Mouse (Mus musculus) midbrain, embryonic 15.5 days (tissue): ENCODE results near the gene Gpatch8. TPM values are rescaled to one million over a fixed set of nuclear protein-coding genes. Genes with fewer than 3 reads are reported as not detected.

Source experiments
- ATAC-seq: fragments of 200-750 bp; cut with Nextera tagmentation; replicated peaks from 2 replicates; pipeline ENCODE4 v1.8.0; 2017; ENCODE audit warnings: moderate TSS enrichment
- H3K27ac ChIP-seq: fragments of 300-500 bp; sonication (generic); 2 replicates; pipeline ENCODE4 v1.5.1; 2015; ENCODE audit warnings: mild to moderate bottlenecking, inconsistent platforms
- H3K27me3 ChIP-seq: fragments of 300-500 bp; sonication (generic); replicated peaks from 2 replicates; pipeline ENCODE4 v1.6.1; 2015; ENCODE audit warnings: inconsistent platforms
- H3K36me3 ChIP-seq: fragments of 300-500 bp; sonication (generic); replicated peaks from 2 replicates; pipeline ENCODE4 v1.6.1; 2015; ENCODE audit warnings: inconsistent platforms
- H3K4me1 ChIP-seq: fragments of 300-500 bp; sonication (generic); 2 replicates; pipeline ENCODE4 v1.6.1; 2015; ENCODE audit warnings: inconsistent platforms
- H3K4me2 ChIP-seq: fragments of 300-500 bp; sonication (generic); 2 replicates; pipeline ENCODE4 v1.6.1; 2015; ENCODE audit warnings: inconsistent platforms, mild to moderate bottlenecking, moderate library complexity
- H3K4me3 ChIP-seq: fragments of 300-500 bp; sonication (generic); 2 replicates; pipeline ENCODE4 v1.5.1; 2015; ENCODE audit warnings: mild to moderate bottlenecking, inconsistent platforms
- H3K9ac ChIP-seq: fragments of 300-500 bp; sonication (generic); 2 replicates; pipeline ENCODE4 v1.6.1; 2015; ENCODE audit warnings: mild to moderate bottlenecking, inconsistent platforms
- H3K9me3 ChIP-seq: fragments of 300-500 bp; sonication (generic); 2 replicates; pipeline ENCODE4 v1.6.1; 2016; ENCODE audit warnings: inconsistent platforms
- WGBS: fragments of 180-500 bp; shearing (Covaris S2); methylation state at CpG from one replicate; pipeline ENCODE4 v1.1.7; 2015; ENCODE audit warnings: mixed read lengths; 5-methylcytosine and 5-hydroxymethylcytosine counted together
- polyA plus RNA-seq: library from polyadenylated mRNA; unstranded; fragments of >200 nt; fragmentation: Nextera tagmentation; extraction: Ambion mirVana; gene quantifications from 2 replicates; pipeline ENCODE4 v1.2.1, GENCODE M21; 2015

Gene Gpatch8
- polyA plus RNA-seq: 72.7 and 76.4 TPM in 2 replicates

DNA sequence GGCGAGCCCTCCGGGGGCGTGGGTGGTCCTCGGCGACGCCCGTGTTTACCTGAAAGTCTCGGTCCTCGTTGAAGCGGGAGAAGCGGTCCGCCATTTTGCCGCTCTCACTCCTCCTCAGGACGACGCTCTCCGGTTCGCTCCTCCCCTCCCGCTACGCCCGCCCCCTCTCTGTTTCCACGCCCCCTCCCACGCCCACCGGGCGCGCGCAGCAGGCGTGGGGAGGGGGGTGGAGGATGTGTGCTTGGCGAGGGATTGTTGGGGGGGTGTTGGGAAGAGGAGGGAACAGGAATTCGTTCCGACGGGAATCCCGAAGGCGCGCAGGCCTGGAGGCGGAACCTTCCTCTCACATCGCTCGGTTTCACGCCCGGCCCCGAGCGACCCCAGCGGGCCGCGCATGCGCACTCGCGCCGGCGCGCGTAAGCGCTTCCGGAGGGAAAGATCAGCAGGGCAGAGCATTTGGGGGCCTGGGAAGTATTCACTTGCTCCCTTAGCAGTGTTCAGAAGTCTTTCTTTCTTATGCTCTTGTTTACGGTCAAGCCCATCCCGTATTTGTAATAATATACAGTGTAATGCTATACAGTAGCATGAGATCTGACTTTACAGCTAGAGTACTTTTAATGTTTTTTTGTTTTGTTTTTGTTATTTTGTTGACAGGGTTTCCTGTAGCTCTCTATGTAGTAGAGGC lies at the start of gene Gpatch8:
Gene Gpatch8 (minus strand): TSS at position 362 of the 685 bp plus-strand sequence.
- H3K9me3 ChIP-seq: no peaks in the 10 kb centered on the region
- peak; percentile 96 for ATAC-seq
- H3K36me3 ChIP-seq: no peaks in the 10 kb centered on the region
- H3K4me2 ChIP-seq: peak within 1 kb of the TSS; percentile 68
- peaks cover 25% of the 10 kb centered on the region for H3K4me1 ChIP-seq
- H3K4me3 ChIP-seq: peak within 1 kb of the TSS; percentile 91
- no peaks in the 10 kb centered on the region for H3K27me3 ChIP-seq
- H3K27ac ChIP-seq: peak within 1 kb of the TSS; percentile 96
- 1% methylated on average over 41 of the region's 55 CpGs for WGBS
- peak within 1 kb of the TSS; percentile 96 for H3K9ac ChIP-seq

DNA sequence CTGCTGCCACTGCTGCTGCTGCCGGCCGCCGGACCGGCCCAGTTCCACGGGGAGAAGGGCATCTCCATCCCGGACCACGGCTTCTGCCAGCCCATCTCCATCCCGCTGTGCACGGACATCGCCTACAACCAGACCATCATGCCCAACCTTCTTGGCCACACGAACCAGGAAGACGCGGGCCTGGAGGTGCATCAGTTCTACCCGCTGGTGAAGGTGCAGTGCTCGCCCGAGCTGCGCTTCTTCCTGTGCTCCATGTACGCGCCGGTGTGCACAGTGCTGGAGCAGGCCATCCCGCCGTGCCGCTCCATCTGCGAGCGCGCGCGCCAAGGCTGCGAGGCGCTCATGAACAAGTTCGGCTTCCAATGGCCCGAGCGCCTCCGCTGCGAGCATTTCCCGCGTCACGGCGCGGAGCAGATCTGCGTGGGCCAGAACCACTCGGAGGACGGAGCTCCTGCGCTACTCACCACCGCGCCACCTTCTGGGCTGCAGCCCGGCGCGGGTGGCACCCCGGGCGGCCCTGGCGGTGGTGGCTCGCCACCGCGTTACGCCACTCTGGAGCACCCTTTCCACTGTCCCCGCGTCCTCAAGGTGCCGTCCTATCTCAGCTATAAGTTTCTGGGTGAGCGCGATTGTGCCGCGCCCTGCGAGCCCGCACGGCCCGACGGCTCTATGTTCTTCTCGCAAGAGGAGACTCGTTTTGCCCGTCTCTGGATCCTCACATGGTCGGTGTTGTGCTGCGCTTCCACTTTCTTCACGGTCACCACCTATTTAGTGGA lies 48.8 kb upstream of the Gpatch8 start:
- Histone ChIP-seq H3K9me3 (no peaks in the 10 kb centered on the region), H3K36me3 (no peaks in the 10 kb centered on the region), H3K4me1 (peaks cover 47% of the 10 kb centered on the region), H3K4me3 (peak overlapping the region; percentile 66), H3K27ac (peak overlapping the region; percentile 82), H3K4me2 (peak overlapping the region; percentile 97), H3K9ac (peak overlapping the region; percentile 52), H3K27me3 (peaks cover 7% of the 10 kb centered on the region; the same call in 1 of the 2 replicates)
- under 1% methylated on average over 74 of the region's 74 CpGs for WGBS
- peak; percentile 65 for ATAC-seq

DNA sequence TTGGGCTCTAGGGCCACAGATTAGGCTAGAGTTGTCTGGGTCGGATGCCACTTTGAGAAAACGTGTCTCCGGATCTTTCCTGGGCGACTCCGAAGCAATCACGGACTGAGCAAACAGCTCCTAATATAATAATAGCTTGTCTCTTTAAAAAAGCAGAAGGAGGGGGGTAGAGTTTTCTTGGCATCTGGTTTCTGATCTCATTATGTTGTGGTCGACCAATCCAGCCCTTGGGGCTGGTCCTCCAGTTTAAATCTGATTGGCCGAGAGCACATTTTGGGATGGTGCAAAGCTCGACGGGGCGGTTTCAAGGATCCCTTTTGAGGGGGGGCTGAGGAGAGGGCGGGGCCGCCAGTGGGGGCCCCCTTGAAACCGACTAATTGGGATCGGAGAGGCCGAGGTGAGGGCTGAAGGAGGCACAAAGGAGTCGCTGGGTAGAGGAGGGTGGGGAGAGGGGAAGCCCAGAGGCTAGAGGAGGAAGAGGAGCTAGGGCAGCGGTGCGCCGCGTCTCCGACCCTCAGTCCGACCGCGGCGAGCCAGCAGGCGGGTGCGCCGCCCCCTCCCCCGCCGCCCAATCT lies 47.9 kb upstream of the Gpatch8 start, which contains the start of gene Fzd2:
Gene Fzd2 (plus strand): TSS at position 387 of the 575 bp plus-strand sequence.
- Histone ChIP-seq H3K27me3 (0 out of 2 replicates have a peak, but pooled peaks cover 7% of the 10 kb centered on the region), H3K4me1 (peaks cover 45% of the 10 kb centered on the region), H3K9me3 (no peaks in the 10 kb centered on the region), H3K4me3 (peak within 1 kb of the TSS; percentile 66), H3K9ac (peak within 1 kb of the TSS; percentile 52), H3K4me2 (peak within 1 kb of the TSS; percentile 97), H3K36me3 (no peaks in the 10 kb centered on the region), H3K27ac (peak within 1 kb of the TSS; percentile 82)
- ATAC-seq: peak; percentile 94
- under 1% methylated on average over 31 of the region's 31 CpGs for WGBS

DNA sequence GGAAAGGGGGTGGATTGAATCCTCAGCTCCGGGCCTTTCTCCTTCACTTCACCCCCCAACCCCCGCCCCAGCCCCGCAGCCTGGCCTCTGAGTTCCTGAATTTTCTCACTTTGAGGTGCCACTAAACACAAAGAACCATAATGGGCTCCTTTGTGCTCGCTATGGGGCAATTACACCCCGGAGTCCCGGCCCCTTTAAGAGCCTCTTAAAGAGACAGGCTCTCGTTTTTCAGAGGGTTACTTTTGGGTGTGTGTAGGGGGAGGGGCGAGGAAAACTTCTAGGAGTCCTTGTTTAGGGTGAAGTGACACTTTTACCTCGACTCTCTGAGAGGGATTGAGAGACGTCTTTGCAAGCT lies 47.3 kb upstream of the Gpatch8 start:
- Histone ChIP-seq H3K4me2 (peak overlapping the region; percentile 97), H3K27me3 (0 out of 2 replicates have a peak, but pooled peaks cover 7% of the 10 kb centered on the region), H3K9ac (peak overlapping the region; percentile 16), H3K9me3 (no peaks in the 10 kb centered on the region), H3K4me1 (peaks cover 43% of the 10 kb centered on the region), H3K36me3 (no peaks in the 10 kb centered on the region), H3K27ac (peak overlapping the region; percentile 82), H3K4me3 (peak overlapping the region; percentile 66)
- no peak; the same call in 1 of the 2 replicates for ATAC-seq
- under 1% methylated on average over 10 of the region's 10 CpGs for WGBS

DNA sequence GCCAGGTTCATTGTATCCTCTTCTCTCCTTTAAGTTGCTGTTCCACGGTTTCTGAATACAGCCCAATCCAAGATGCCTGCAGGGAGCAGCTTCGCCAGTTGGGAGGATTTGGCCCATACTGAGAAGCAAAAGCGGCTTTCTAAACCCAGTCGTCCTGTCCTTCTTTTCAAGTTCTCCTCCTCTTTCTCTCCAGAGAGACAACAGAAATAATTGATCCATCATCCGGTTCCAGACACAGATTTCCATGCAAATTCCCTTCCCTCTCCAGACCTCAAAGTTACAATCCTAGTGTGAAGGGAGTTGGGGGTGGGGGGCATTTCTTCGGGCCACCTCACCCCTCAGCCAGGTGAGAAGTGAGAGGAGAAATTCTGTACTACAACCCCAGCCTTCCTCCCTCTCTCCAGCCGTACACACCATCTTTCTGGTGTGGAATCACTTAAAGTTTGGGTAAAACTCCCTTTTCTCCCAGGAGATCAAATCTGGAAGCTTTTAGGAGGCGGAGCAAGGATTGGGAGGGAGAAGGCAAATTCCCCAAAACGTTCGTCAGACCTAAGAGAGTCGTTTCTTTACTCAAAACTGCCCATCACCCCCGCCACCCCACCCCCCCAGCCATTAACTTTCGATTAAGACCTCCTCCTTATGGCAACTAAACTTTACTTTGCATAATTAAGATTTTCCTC lies 46.8 kb upstream of the Gpatch8 start:
- H3K36me3 ChIP-seq: no peaks in the 10 kb centered on the region
- H3K4me2 ChIP-seq: peak overlapping the region; percentile 97
- 0 out of 2 replicates have a peak, but pooled peaks cover 7% of the 10 kb centered on the region for H3K27me3 ChIP-seq
- WGBS: 4% methylated on average over 13 of the region's 13 CpGs
- peak overlapping the region; percentile 16; the same call in 1 of the 2 replicates for H3K9ac ChIP-seq
- H3K9me3 ChIP-seq: no peaks in the 10 kb centered on the region
- peak overlapping the region; percentile 66 for H3K4me3 ChIP-seq
- ATAC-seq: no peak
- H3K27ac ChIP-seq: peak overlapping the region; percentile 82
- peaks cover 41% of the 10 kb centered on the region for H3K4me1 ChIP-seq

DNA sequence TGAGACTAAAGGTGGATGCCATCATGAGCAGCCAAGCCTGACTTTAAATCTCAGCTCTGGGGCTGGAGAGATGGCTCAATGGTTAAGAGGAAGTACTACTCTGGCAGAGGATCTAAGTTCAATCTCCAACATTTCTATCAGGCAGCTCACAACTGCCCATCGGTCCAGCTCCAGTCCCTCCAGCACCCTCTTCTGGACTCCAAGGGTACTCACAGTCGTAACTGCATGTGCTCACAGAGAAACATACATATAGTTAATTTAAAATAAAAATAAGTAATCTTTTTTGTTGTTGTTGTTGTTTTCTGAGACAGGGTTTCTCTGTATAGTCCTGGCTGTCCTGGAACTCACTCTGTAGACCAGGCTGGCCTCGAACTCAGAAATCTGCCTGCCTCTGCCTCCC lies 43.7 kb upstream of the Gpatch8 start:
- Histone ChIP-seq H3K9me3 (no peaks in the 10 kb centered on the region), H3K27ac (no peak overlapping the region), H3K36me3 (no peaks in the 10 kb centered on the region), H3K4me2 (no peak overlapping the region), H3K27me3 (no peaks in the 10 kb centered on the region), H3K4me1 (peaks cover 21% of the 10 kb centered on the region), H3K9ac (no peak overlapping the region), H3K4me3 (no peak overlapping the region)
- ATAC-seq: no peak
- WGBS: 86% methylated on average over 3 of the region's 3 CpGs

DNA sequence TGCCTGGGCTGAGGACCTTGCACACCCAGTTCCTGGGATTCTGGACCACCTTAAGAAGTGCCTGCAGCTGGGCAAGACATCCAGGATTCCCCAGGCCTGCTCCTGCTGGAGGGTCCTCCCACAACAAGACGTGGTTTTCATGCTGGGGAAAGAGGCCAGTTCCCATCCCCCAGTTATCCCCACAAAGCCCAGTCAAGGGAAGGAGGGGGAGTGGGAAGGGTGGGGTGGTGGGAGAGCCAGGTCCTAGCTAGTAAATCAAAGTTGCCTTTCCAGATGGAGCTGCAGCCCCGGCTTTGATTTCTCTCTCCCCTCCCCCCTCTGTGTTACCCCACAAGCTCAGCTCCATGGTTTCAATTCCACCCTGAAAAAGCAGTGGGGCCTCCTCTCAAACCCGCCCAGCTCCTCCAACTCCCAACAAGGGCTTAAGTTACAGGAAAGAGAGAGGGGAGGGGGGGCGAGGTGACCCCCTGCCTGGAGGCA lies 39.2 kb upstream of the Gpatch8 start:
- Histone ChIP-seq H3K9me3 (no peaks in the 10 kb centered on the region), H3K36me3 (no peaks in the 10 kb centered on the region), H3K27ac (no peak overlapping the region), H3K27me3 (no peaks in the 10 kb centered on the region), H3K4me3 (no peak overlapping the region), H3K4me2 (no peak overlapping the region), H3K9ac (no peak overlapping the region), H3K4me1 (0 out of 2 replicates have a peak, but pooled peaks cover 4% of the 10 kb centered on the region)
- no peak for ATAC-seq
- WGBS: 0% methylated on average over 4 of the region's 4 CpGs

DNA sequence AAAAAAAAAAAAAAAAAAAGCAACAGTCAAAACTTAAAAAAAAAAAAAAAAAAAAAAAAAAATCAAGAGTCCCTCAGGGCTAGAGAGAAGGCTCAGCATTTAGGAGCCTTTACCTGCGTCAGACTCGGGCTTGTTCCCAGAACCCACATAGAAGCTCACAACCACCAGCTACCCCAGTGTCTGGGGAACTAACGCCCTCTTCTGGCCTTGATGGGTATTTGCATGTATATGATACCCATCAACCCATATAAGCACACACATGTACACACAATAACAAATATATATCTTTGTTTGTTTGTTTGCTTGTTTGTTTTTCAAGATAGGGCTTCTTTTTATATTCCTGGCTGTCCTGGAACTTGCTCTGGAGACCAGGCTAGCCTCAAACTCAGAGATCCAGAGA lies 31.4 kb upstream of the Gpatch8 start:
- Histone ChIP-seq H3K9me3 (no peaks in the 10 kb centered on the region), H3K27ac (no peak overlapping the region), H3K9ac (no peak overlapping the region), H3K27me3 (no peaks in the 10 kb centered on the region; the same call in 1 of the 2 replicates), H3K4me3 (no peak overlapping the region), H3K4me1 (0 out of 2 replicates have a peak, but pooled peaks cover under 1% of the 10 kb centered on the region), H3K36me3 (no peaks in the 10 kb centered on the region), H3K4me2 (no peak overlapping the region)
- ATAC-seq: no peak
- WGBS: 77% methylated on average over 3 of the region's 3 CpGs

DNA sequence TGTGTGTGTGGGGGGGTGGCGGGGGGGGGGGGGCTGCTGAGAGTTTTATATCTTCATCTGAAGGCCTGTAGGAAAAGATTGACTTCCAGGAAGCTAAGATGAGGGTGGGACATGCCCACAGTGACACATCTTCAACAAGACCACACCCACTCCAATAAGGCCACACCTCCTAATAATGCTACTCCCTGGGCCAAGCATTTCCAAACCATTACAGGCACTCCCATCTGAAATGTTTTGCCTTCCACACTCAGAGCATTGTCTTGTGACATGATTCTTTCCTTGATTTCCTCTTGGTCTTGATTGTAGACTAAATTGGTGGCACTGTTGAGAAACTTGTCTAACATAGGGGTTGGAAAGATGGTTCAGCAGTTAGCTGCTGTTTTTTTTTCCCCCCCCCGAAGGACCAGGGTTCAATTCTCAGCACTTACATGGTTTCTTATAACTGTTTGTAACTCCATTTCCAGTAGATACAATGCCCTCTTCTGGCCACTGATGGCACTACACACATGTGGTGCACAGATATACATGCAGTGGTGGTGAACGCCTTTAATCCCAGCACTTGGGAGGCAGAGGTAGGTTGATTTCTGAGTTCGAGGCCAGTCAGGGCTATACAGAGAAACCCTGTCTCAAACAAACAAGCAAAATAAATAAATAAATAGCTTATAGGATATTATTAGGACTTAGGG lies 30.4 kb upstream of the Gpatch8 start:
- no peaks in the 10 kb centered on the region for H3K9me3 ChIP-seq
- H3K9ac ChIP-seq: no peak overlapping the region
- H3K27ac ChIP-seq: no peak overlapping the region
- no peaks in the 10 kb centered on the region; the same call in 1 of the 2 replicates for H3K27me3 ChIP-seq
- no peak overlapping the region for H3K4me2 ChIP-seq
- peaks cover 8% of the 10 kb centered on the region for H3K4me1 ChIP-seq
- WGBS: 99% methylated on average over 3 of the region's 4 CpGs
- H3K36me3 ChIP-seq: no peaks in the 10 kb centered on the region
- ATAC-seq: no peak
- no peak overlapping the region for H3K4me3 ChIP-seq

DNA sequence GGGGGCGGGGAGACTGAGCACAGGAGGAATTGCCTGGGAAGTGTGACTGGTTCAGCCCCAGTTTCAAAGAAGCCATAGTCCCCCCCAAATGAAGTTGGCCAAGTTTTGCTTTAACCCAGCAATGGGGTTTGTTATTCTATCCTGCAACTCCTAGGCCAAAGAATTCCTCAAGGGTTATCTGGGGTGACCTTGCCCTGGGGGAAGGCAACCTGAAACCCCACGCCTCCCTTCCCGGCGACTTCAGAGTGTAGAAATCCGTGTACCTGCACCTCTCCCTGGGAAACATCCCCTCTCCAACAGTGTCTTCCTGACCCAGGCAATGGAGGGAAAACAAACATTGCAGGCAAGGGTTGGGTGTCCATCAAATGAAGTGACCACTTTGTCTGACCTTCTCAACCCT lies 26.5 kb upstream of the Gpatch8 start:
- Histone ChIP-seq H3K4me3 (no peak overlapping the region), H3K4me1 (peaks cover 27% of the 10 kb centered on the region), H3K9ac (no peak overlapping the region), H3K9me3 (no peaks in the 10 kb centered on the region), H3K27me3 (no peaks in the 10 kb centered on the region; the same call in 1 of the 2 replicates), H3K36me3 (no peaks in the 10 kb centered on the region), H3K27ac (no peak overlapping the region), H3K4me2 (no peak overlapping the region)
- ATAC-seq: no peak
- WGBS: 27% methylated on average over 5 of the region's 5 CpGs

DNA sequence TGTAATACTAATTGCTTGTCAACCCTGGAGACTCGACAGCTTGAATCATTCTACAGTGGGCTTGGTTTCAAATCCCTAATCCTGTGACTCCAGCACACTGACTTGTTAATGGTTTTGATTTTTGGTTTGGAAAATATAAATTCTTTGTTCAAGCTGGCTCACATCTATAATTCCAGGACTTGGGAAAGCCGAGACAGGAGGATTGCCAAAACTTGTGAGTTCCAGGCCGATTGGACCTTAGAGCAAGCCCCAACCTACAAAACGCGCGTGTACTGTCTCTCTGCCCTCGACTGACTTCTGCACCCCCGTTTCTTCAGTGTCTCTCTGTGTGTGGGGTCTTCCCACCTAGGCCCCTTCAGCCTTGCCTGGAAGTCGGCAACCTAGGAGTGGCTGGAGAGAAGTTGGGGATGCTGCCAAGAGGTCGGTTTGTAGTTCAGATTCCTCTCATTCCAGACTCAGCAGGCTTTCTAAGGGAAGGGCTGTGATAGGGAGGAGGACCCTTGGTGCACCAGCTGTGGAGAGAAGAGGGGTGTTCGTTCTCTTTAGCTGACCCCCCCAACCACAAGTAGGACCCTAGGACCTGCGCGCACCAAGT lies 25.9 kb upstream of the Gpatch8 start:
- Histone ChIP-seq H3K4me1 (peaks cover 27% of the 10 kb centered on the region), H3K4me2 (no peak overlapping the region), H3K27ac (peak overlapping the region; percentile 34), H3K9me3 (no peaks in the 10 kb centered on the region), H3K36me3 (no peaks in the 10 kb centered on the region), H3K9ac (no peak overlapping the region), H3K27me3 (no peaks in the 10 kb centered on the region; the same call in 1 of the 2 replicates), H3K4me3 (no peak overlapping the region)
- no peak for ATAC-seq
- 16% methylated on average over 13 of the region's 13 CpGs for WGBS
